Mouse (Mus musculus): ENCODE measurements at regions not wholly inside any gene's neighbourhood (a gene's known extent, or its start where the extent isn't known, plus 50 kb on each side); places are given as distances from the start of the nearest gene placed in this dataset.
"Not testable (repeated sequence)": the region's sequence is repeated elsewhere in the genome, so short reads cannot be mapped to it uniquely, and the experiment has no call there.

GRCm38 (mm10) chr3:57963965-57964364 is 116.1 kb upstream of the Pfn2 start:
- DNase-seq (ENCODE audit: low spot score in 2 of 2) = no peak

GRCm38 (mm10) chr3:57970614-57971013 is 122.7 kb upstream of the Pfn2 start:
- DNase-seq (ENCODE audit: low spot score in 2 of 2) = not testable (repeated sequence)

DNA sequence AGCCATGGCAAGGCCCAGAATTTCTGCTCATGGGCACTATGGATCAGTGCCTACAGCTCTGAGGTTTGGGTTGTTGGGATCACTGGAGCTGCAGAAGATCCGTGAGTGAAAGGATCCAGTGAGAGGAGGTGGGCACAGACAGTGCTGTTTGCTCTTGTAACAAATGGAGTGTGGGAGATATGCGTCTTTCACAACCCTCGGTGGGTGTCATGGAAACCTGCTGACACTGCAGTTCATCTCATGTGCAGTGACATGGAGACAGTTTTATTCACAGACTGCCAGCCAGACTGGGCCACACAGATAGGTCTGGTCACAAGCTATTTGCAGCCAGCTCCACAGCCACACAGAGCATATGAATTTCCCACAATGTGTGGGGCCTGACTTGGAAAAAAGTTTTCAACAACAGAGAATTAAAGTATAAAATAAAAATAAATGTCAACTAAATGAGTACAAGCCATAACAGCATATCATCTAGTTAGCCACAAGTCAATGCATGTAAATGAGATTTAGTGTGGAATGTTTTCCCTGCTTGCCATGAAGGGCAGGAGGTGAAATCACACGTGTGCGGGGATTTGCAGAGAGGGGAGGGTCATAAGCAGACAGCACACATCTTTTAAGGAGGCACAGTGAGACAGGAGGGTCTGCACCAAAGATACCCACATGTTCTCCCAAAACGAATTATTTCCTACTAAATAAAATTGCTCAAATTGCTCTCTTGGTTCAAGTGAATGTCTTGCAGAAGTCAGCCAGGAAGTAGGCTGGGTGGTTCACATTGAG is 124.8 kb upstream of the Pfn2 start:
- no peak for DNase-seq (ENCODE audit: low spot score in 2 of 2)

GRCm38 (mm10) chr3:57973546-57973945 is 125.7 kb upstream of the Pfn2 start:
- no peak for DNase-seq (ENCODE audit: low spot score in 2 of 2)

GRCm38 (mm10) chr3:57975379-57975778 is 127.5 kb upstream of the Pfn2 start:
- no peak for DNase-seq (ENCODE audit: low spot score in 2 of 2)

- DNase-seq (ENCODE audit: low spot score in 2 of 2) = no peak
Observed at GRCm38 (mm10) chr3:57976640-57977229, 128.9 kb upstream of the Pfn2 start.

DNA sequence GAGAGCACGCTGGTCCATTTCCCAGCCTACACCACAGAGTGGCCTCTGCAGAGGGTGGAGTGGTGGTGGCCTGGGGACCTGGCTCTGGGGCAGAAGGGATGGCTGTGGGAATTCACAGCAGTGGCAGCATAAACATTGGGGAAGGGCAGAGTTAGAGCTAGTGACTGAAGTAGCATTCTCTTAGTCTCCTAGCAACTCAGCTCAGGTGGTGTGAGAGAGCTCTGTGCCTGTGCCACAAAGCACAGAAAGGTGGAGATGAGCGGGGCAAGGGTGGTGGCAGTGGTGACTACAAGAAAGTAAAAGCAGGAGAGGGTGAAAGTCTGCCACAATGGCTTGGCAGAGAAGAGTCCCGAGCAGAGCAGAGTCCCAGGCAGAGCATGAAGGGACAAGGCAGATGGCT is 140.3 kb upstream of the Pfn2 start:
- no peak for DNase-seq (ENCODE audit: low spot score in 2 of 2)

- no peak for DNase-seq (ENCODE audit: low spot score in 2 of 2)
Observed at GRCm38 (mm10) chr3:57990738-57991137, 142.9 kb upstream of the Pfn2 start.

- DNase-seq (ENCODE audit: low spot score in 2 of 2) = no peak
Observed at GRCm38 (mm10) chr3:57998121-57999102, 150.5 kb upstream of the Pfn2 start.

DNA sequence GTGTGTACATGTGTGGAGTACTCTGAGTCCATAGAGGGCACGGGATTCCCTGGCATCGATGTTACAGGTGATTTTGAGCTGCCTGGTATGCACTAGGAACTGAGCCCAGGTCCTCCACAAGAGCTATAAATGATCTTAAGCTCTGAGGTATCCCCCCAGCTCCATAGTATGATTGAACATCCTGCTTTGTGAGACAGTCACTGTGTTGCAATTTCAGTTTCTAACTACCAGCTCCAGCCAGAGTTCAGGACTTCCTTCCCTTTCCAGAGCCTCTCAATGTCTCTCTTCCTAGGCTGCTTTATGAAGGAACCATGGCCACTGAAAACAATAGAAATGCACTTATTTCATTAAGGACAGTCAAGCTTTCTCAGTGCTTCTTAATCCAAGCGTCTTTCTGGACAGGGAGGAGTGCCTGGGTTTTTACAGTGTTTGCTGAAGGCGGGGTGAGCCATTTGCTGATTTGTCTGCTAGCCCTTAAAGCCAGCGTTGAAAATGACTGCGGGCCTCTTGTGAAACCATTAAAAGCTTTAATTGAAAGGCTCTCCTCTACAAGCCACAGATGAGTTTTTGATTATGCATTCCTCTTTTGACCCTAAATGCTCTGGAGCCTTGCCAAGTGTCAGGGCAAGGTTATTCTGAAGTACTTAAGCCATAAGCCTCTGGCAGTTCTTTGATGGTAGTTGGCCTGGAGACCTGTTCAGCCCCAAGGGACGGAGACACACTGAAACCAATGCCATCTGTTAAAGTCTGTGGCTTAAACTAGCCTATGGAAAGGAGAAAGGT is 155.1 kb upstream of the Pfn2 start:
- DNase-seq (ENCODE audit: low spot score in 2 of 2) = no peak

GRCm38 (mm10) chr3:58024750-58025392 is 177.0 kb upstream of the Pfn2 start:
- no peak for DNase-seq (ENCODE audit: low spot score in 2 of 2)

- no peak for DNase-seq (ENCODE audit: low spot score in 2 of 2)
Observed at GRCm38 (mm10) chr3:58049618-58050017, 201.7 kb upstream of the Pfn2 start.

- DNase-seq (ENCODE audit: low spot score in 2 of 2) = no peak
Observed at GRCm38 (mm10) chr3:58054726-58055125, 206.8 kb upstream of the Pfn2 start.

GRCm38 (mm10) chr3:58055181-58055580 is 207.3 kb upstream of the Pfn2 start:
- no peak for DNase-seq (ENCODE audit: low spot score in 2 of 2)

GRCm38 (mm10) chr3:58056191-58057063 is 208.5 kb upstream of the Pfn2 start:
- no peak for DNase-seq (ENCODE audit: low spot score in 2 of 2)

DNA sequence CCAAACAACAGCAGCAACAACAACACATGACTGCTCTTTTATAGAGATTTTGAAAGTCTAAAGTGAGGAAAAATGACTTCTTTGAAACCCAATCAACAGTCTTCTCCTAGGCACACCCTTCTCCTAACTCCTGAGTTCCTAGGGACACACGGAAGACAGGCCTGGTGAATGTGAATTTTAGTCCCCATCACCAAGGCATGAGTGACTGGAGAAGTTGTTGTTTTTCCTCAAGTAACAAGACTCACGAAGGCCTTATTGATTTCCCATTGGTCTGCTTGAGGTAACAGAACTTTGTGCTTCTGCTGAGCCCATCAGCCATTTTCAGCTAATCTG is 209.2 kb upstream of the Pfn2 start:
- no peak for DNase-seq (ENCODE audit: low spot score in 2 of 2)

DNA sequence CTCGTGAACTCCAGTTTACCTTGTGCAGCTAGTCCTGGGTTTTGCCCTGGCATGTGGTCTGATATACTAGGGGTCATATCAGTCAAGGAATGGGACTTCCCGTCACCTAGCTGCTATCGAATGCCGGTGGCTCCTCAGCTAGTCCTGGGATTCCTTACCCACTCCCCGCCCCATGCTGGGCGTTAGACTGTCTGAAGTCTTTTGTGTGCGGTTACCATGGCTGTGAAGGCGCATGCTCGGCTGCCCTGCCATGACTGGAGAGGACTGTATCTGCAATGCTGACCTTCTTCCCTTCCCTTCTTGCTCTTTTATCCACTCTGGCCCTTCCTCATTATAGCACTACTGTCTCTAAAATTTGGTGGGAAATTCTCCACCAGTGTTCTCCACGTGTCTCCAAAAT is 210.3 kb upstream of the Pfn2 start:
- no peak for DNase-seq (ENCODE audit: low spot score in 2 of 2)

DNA sequence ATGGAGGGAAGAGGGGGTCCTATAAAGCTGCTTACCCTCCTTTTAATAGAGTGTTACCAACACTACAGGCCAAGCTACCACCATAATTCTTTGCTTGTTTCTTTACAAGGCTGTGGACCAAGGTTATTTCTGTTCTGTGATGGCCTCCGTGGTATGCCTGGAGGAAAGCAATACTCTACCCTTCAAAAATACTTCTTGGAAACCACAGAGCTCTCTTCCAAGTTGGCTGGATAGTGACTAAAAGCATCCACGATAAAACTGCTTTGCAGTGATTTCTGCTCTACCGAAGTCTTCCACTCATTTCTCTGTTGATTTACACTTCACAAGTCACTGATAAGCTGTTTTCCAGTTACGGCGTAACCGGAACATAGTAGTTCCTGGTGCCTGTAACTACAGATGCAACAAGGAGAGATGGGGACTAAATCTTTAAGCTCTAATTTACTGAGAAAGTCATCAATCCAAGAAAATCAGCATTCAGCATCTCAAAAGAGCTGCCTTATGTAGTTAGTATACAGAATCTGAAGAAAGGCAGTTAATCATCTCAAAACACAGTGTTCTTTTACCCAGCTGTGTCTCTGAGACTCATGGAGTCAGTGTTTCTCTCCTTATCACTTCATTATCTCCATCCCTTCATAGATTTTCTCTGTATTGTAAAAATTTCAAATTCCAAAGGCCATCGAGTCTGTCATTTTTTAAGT is 216.1 kb upstream of the Pfn2 start:
- DNase-seq (ENCODE audit: low spot score in 2 of 2) = no peak

- no peak for DNase-seq (ENCODE audit: low spot score in 2 of 2)
Observed at GRCm38 (mm10) chr3:58071574-58071973, 223.7 kb upstream of the Pfn2 start.
